Mouse (Mus musculus) CH12.LX (cell line): ENCODE data around the gene Grem2. TPM values are rescaled to one million over a fixed set of nuclear protein-coding genes. Genes with fewer than 3 reads are reported as not detected.
A peak's percentile ranks its signal among the peaks of the same experiment; 100 is the strongest.

Experiments
- DNase-seq: peaks from one replicate; pipeline ENCODE4 v3.0.0-alpha.2; 2013; ENCODE audit errors: extremely low read depth
- H3K27ac ChIP-seq: 2 replicates; pipeline ENCODE4 v1.5.1; 2012; ENCODE audit warnings: low read depth, mild to moderate bottlenecking, control low read depth, moderate library complexity; ENCODE audit not compliant: insufficient read depth
- H3K27me3 ChIP-seq: replicated peaks from 2 replicates; pipeline ENCODE3; 2012; ENCODE audit warnings: inconsistent platforms
- H3K36me3 ChIP-seq, 2 experiments: replicated peaks in 1 of 2; 2 replicates each; pipeline versions ENCODE3 to v1.6.1; 2012; ENCODE audit warnings: inconsistent platforms in 1 of 2, low read length in 1 of 2, mild to moderate bottlenecking in 1 of 2, mixed read lengths in 1 of 2, moderate library complexity in 1 of 2; ENCODE audit not compliant: control insufficient read depth in 1 of 2, insufficient read depth in 1 of 2
- H3K4me1 ChIP-seq, 2 experiments: 2 replicates each; pipeline ENCODE4 v1.6.1; 2012; ENCODE audit warnings: inconsistent platforms in 1 of 2, moderate library complexity in 1 of 2; ENCODE audit not compliant: insufficient read depth in 2 of 2, control insufficient read depth in 1 of 2
- H3K4me2 ChIP-seq: 2 replicates; pipeline ENCODE4 v1.6.1; 2012; ENCODE audit warnings: low read depth, mild to moderate bottlenecking, control low read depth; ENCODE audit not compliant: poor library complexity, insufficient read depth, severe bottlenecking
- H3K4me3 ChIP-seq, 3 experiments: fragments of 150-350 bp in 1 of 3; sonication (generic) in 1 of 3; replicated peaks in 1 of 3; 2 replicates each; pipeline versions ENCODE3 to v1.5.1; 2011 to 2012; ENCODE audit warnings: low read depth in 2 of 3, low read length in 2 of 3, mild to moderate bottlenecking in 2 of 3, moderate library complexity in 2 of 3, control low read depth in 1 of 3, improper control_type of control experiment in 1 of 3, inconsistent platforms in 1 of 3, mixed read lengths in 1 of 3; ENCODE audit not compliant: poor library complexity in 1 of 3
- H3K79me2 ChIP-seq: replicated peaks from 2 replicates; pipeline ENCODE4 v1.6.1; 2012; ENCODE audit warnings: mild to moderate bottlenecking, moderate library complexity; ENCODE audit not compliant: control insufficient read depth, poor library complexity, insufficient read depth, severe bottlenecking; ENCODE audit errors: extremely low read depth
- H3K9ac ChIP-seq: 2 replicates; pipeline ENCODE4 v1.6.1; 2012; ENCODE audit warnings: low read depth, mild to moderate bottlenecking, control low read depth, moderate library complexity; ENCODE audit not compliant: insufficient read depth
- H3K9me3 ChIP-seq: replicated peaks from 2 replicates; pipeline ENCODE3; 2012; ENCODE audit warnings: low read length, inconsistent platforms, mixed read lengths
- CHD1 ChIP-seq: IDR thresholded peaks from 2 replicates; pipeline ENCODE4 v1.6.1; 2012; ENCODE audit warnings: low read depth, low read length, improper control_type of control experiment, inconsistent platforms
- CHD2 ChIP-seq: IDR thresholded peaks from 2 replicates; pipeline ENCODE4 v1.6.1; 2011; ENCODE audit warnings: low read length, improper control_type of control experiment
- CTCF ChIP-seq, 2 experiments: IDR thresholded peaks in 1 of 2; conservative IDR thresholded peaks in 1 of 2; 2 replicates each; pipeline ENCODE4 v1.5.1; 2011 to 2012; ENCODE audit warnings: low read depth in 2 of 2, low read length in 2 of 2, improper control_type of control experiment in 1 of 2, inconsistent platforms in 1 of 2, mild to moderate bottlenecking in 1 of 2, moderate library complexity in 1 of 2
- E2F4 ChIP-seq: IDR thresholded peaks from 2 replicates; pipeline ENCODE4 v1.6.1; 2011; ENCODE audit warnings: low read depth, low read length, improper control_type of control experiment; ENCODE audit not compliant: insufficient replicate concordance
- ELF1 ChIP-seq: IDR thresholded peaks from 2 replicates; pipeline ENCODE4 v1.6.1; 2014; ENCODE audit warnings: low read depth, mild to moderate bottlenecking, inconsistent platforms, low read length, improper control_type of control experiment
- EP300 ChIP-seq: IDR thresholded peaks from 2 replicates; pipeline ENCODE4 v1.6.1; 2011; ENCODE audit warnings: low read length, improper control_type of control experiment
- HCFC1 ChIP-seq: IDR thresholded peaks from 2 replicates; pipeline ENCODE4 v1.6.1; 2012; ENCODE audit warnings: low read depth, mild to moderate bottlenecking, inconsistent platforms, low read length, improper control_type of control experiment
- IRF4 ChIP-seq: IDR thresholded peaks from 2 replicates; pipeline ENCODE4 v1.6.1; 2014; ENCODE audit warnings: low read depth, mild to moderate bottlenecking, inconsistent platforms, low read length, improper control_type of control experiment
- JUND ChIP-seq: conservative IDR thresholded peaks from 2 replicates; pipeline ENCODE4 v1.6.1; 2011; ENCODE audit warnings: low read depth, low read length, improper control_type of control experiment
- NELFE ChIP-seq: IDR thresholded peaks from 2 replicates; pipeline ENCODE4 v1.6.1; 2011; ENCODE audit warnings: low read depth, low read length, improper control_type of control experiment
- NRF1 ChIP-seq: IDR thresholded peaks from 2 replicates; pipeline ENCODE4 v1.6.1; 2014; ENCODE audit warnings: low read depth, mild to moderate bottlenecking, inconsistent platforms, low read length, improper control_type of control experiment, moderate library complexity
- PAX5 ChIP-seq: IDR thresholded peaks from 2 replicates; pipeline ENCODE4 v1.6.1; 2012; ENCODE audit warnings: low read length, inconsistent platforms, mixed read lengths
- POLR2AphosphoS2 ChIP-seq: IDR thresholded peaks from 2 replicates; pipeline ENCODE4 v1.6.1; 2011; ENCODE audit warnings: low read depth, low read length, improper control_type of control experiment
- RCOR1 ChIP-seq: conservative IDR thresholded peaks from 2 replicates; pipeline ENCODE4 v1.6.1; 2012; ENCODE audit warnings: low read depth, mild to moderate bottlenecking, inconsistent platforms, low read length, improper control_type of control experiment
- SMC3 ChIP-seq: IDR thresholded peaks from 2 replicates; pipeline ENCODE4 v1.6.1; 2011; ENCODE audit warnings: low read depth, low read length, improper control_type of control experiment
- USF2 ChIP-seq: conservative IDR thresholded peaks from 2 replicates; pipeline ENCODE4 v1.6.1; 2011; ENCODE audit warnings: low read depth, low read length, improper control_type of control experiment
- ZC3H11A ChIP-seq: IDR thresholded peaks from 2 replicates; pipeline ENCODE4 v1.6.1; 2012; ENCODE audit warnings: low read depth, mild to moderate bottlenecking, inconsistent platforms, low read length, improper control_type of control experiment
- ZMIZ1 ChIP-seq: IDR thresholded peaks from 2 replicates; pipeline ENCODE4 v1.6.1; 2012; ENCODE audit warnings: low read depth, mild to moderate bottlenecking, inconsistent platforms, low read length, improper control_type of control experiment
- dilution Hi-C: fragments of 300-500 bp; cut with MboI; formaldehyde crosslinking; loops from 2 replicates; pipeline ENCODE4 v1.14.3; 2020; ENCODE audit warnings: low sequenced_read_pairs; ENCODE audit not compliant: extremely low pct_unique_long_range_greater_than_20kb, extremely low pct_ligation_motif_present
- in situ Hi-C: fragments of 300-500 bp; cut with MboI; formaldehyde crosslinking; loops from 3 replicates; pipeline ENCODE4 v1.14.3; 2019; ENCODE audit warnings: low sequenced_read_pairs, low pct_ligation_motif_present, low pct_unique_long_range_greater_than_20kb, mixed read lengths
- polyA plus RNA-seq: library from polyadenylated mRNA; unstranded; fragments of >175 nt; gene quantifications from 2 replicates; pipeline ENCODE4 v1.2.1, GENCODE M21; 2012; ENCODE audit warnings: low read depth; ENCODE audit not compliant: insufficient read length
- total RNA-seq, 2 experiments: library from RNA; depleted of rRNA; stranded (reverse); fragments of 300-350 nt in 1 of 2; fragments of >200 nt in 1 of 2; gene quantifications; 2 replicates each; pipeline ENCODE4 v1.2.3; 2012 to 2014

Grem2 gene
- total and polyA plus RNA-seq, 3 experiments, result not detected

GRCm38 (mm10) chr1:174875173-174875572, 46.4 kb downstream of the Grem2 start:
- no peak overlapping the region for H3K27ac ChIP-seq
- H3K4me2 ChIP-seq, result no peak overlapping the region
- no peaks in the 10 kb centered on the region for H3K9me3 ChIP-seq
- in situ Hi-C loops (no loop called here), dilution Hi-C loops (no loop called here)
- no peaks in the 10 kb centered on the region for H3K79me2 ChIP-seq
- peak; percentile 28 for DNase-seq
- H3K4me1 ChIP-seq, result peaks cover 0 to 5% of the 10 kb centered on the region in 2 experiments; a peak in 1 of 4 replicates
- no peaks in the 10 kb centered on the region for H3K36me3 ChIP-seq
- H3K27me3 ChIP-seq, result no peaks in the 10 kb centered on the region
- no peak for TF ChIP-seq CHD2
- TF ChIP-seq ZMIZ1, result no peak
- TF ChIP-seq PAX5, result no peak
- no peak for TF ChIP-seq ELF1
- no peak for TF ChIP-seq NELFE
- H3K4me3 ChIP-seq, result no peak overlapping the region
- no peak overlapping the region for H3K9ac ChIP-seq

DNA sequence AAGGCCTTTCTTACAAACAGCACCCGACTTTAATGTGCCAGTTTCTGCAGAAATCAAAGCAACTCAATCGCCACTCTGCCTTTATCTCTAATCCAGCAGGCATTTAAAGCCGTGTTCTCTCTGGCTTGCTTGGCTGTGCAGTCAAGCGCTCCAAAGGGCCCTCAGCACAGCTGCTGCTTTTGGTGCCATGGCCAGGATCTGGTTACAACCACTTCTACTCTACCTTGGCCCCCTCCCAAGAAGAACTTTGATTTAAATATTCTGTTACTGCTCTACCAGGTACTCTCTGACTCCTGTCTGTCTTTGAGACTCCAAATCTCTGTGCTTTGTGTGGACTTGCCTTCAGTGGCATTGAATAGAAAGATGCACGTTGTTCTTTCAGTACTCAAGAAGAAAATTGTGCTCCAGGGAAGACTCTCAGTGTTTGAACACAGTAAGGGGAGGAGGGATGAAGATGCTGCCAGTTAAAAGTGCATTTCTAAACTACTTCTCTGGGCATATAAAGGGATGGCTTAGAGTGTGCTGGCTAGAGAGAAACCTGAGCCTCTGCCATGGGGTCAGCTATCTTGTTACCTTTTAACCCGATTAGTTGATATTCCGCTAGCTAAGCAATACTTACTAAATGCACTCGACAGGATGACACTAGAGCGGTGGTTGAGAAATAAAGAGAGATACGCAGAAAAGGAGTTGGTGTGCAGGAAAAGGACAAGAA, 61.1 kb downstream of the Grem2 start:
- H3K27ac ChIP-seq, result no peak overlapping the region
- H3K4me1 ChIP-seq, result peaks cover 0 to 11% of the 10 kb centered on the region in 2 experiments; a peak in 1 of 4 replicates
- dilution Hi-C loops (no loop called here), in situ Hi-C loops (no loop called here)
- H3K4me3 ChIP-seq, result no peak overlapping the region
- H3K9me3 ChIP-seq, result no peaks in the 10 kb centered on the region
- H3K4me2 ChIP-seq, result no peak overlapping the region
- no peaks in the 10 kb centered on the region for H3K27me3 ChIP-seq
- DNase-seq, result no peak
- H3K79me2 ChIP-seq, result no peaks in the 10 kb centered on the region
- H3K9ac ChIP-seq, result no peak overlapping the region
- TF ChIP-seq RCOR1 (no peak), EP300 (no peak), CTCF (conservative IDR thresholded peaks at IDR 0.05 in 1 of 2, IDR thresholded peaks at IDR 0.05 in 1 of 2; ENCODE audit: low read depth in 2 of 2, low read length in 2 of 2) (no peak), HCFC1 (no peak), CHD2 (no peak), NRF1 (no peak), USF2 (no peak), IRF4 (no peak), E2F4 (no peak), JUND (no peak), POLR2AphosphoS2 (no peak), SMC3 (no peak), CHD1 (no peak), ZC3H11A (no peak), ELF1 (no peak)
- no peaks in the 10 kb centered on the region for H3K36me3 ChIP-seq
